17 mouse cellular contexts compared by ENCODE assay signal in genomic region chr4:138077663-138078295, GRCm38 (mm10).
A peak's percentile ranks its signal among the peaks of the same experiment; 100 is the strongest.
DNase-seq lines count a peak whose midpoint lies in the region; TF ChIP-seq lines count a peak whose summit lies in the region.
"Had no signal": no experiment of that assay in that cellular context is flagged by ENCODE, and none has a peak within 500 bp of the region (broad histone marks: within the 10 kb centered on the region; RNA-seq: fewer than 3 reads in every experiment).

No protein-coding gene starts in this region.

- TF ChIP-seq POLR2A in myocyte (IDR thresholded peaks at IDR 0.05; ENCODE audit: insufficient read length, low read depth) = no peak

- H3K4me2 ChIP-seq in myocyte (ENCODE audit: low read depth) = peak overlapping the region; percentile 51
- H3K4me2 ChIP-seq: forebrain, embryonic 13.5 days; heart, embryonic 11.5 days; neural tube, embryonic 13.5 days; stomach, embryonic 15.5 days had no signal

- H3K36me3 ChIP-seq in myocyte (ENCODE audit: control insufficient read depth, insufficient read depth) = peaks cover under 1% of the 10 kb centered on the region

- no peak overlapping the region for H3ac ChIP-seq in myocyte (ENCODE audit: control insufficient read depth, insufficient read length)

- no peak overlapping the region for H3K4me3 ChIP-seq in myocyte
- H3K4me3 ChIP-seq: embryonic facial prominence, embryonic 10.5 days; forebrain, embryonic 13.5 days; neural tube, embryonic 13.5 days; stomach, embryonic 15.5 days had no signal

- peak; percentile 89 for DNase-seq in heart, adult 11 months
- no peak for DNase-seq in heart, postnatal 14 days
- DNase-seq in MN1 (ENCODE audit: low spot score) (peak; percentile 62), liver (peak; percentile 41)
- DNase-seq in thymus, postnatal 0 days (ENCODE audit: low spot score) = no peak
- no peak for DNase-seq in left cerebral cortex, adult 9 months (ENCODE audit: low spot score in 2 of 2)
- no peak for DNase-seq in urinary bladder, adult 2 months (ENCODE audit: low spot score)
- DNase-seq: cerebellum, postnatal 10 days; gastrocnemius, postnatal 10 days; heart, postnatal 4 days; thymus, postnatal 25 days had no signal

- peaks cover 22% of the 10 kb centered on the region for H3K79me2 ChIP-seq in myocyte (ENCODE audit: control insufficient read depth, insufficient read depth)

- H3K27me3 ChIP-seq in myocyte (ENCODE audit: control insufficient read depth, insufficient read depth, insufficient read length) = no peaks in the 10 kb centered on the region
- H3K27me3 ChIP-seq: forebrain, embryonic 13.5 days; neural tube, embryonic 13.5 days; stomach, embryonic 15.5 days had no signal

- intact Hi-C loops in heart, postnatal 14 days (cut with DNase I) = no loop called here

TF ChIP-seq in myocyte, 11 proteins besides CTCF, POLR2A, EP300 and RAD21:
- no peak for TF ChIP-seq E2F4 (IDR thresholded peaks at IDR 0.05; ENCODE audit: insufficient read depth)
- peak; percentile 80 for TF ChIP-seq USF1 (IDR thresholded peaks at IDR 0.05; ENCODE audit: low read depth)
- TF ChIP-seq TCF12 (IDR thresholded peaks at IDR 0.05; ENCODE audit: insufficient read depth, poor library complexity, severe bottlenecking) = no peak
- no peak for TF ChIP-seq MYOD1 (IDR thresholded peaks at IDR 0.05; ENCODE audit: control insufficient read depth in 1 of 3, insufficient read length in 2 of 3, low read depth in 2 of 3)

Comparison
In these comparisons a context has a peak if more than half of its experiments do, and no peak if none do; other contexts are left out.
1. DNase-seq: peak in heart, adult 11 months (single experiment), MN1 (single experiment) and liver (single experiment); none in heart, postnatal 14 days (0 of 2), thymus, postnatal 0 days (single experiment), left cerebral cortex, adult 9 months (0 of 2) and urinary bladder, adult 2 months (single experiment).